Mouse (Mus musculus) forebrain, embryonic 16.5 days (tissue): ENCODE data around the gene Gins3. TPM values are rescaled to one million over a fixed set of nuclear protein-coding genes. Genes with fewer than 3 reads are reported as not detected.

ENCODE experiments used
- ATAC-seq: fragments of 200-750 bp; cut with Nextera tagmentation; 2 replicates; pipeline ENCODE4 v1.8.0; 2017; ENCODE audit warnings: mild to moderate bottlenecking, moderate library complexity
- H3K27ac ChIP-seq: fragments of 300-500 bp; sonication (generic); 2 replicates; pipeline ENCODE4 v1.5.1; 2014; ENCODE audit warnings: low read length, control low read depth
- H3K27me3 ChIP-seq: fragments of 300-500 bp; sonication (generic); replicated peaks from 2 replicates; pipeline ENCODE4 v1.6.1; 2014; ENCODE audit warnings: low read length; ENCODE audit not compliant: control insufficient read depth, insufficient read depth
- H3K36me3 ChIP-seq: fragments of 300-500 bp; sonication (generic); 2 replicates; pipeline ENCODE4 v1.6.1; 2014; ENCODE audit not compliant: control insufficient read depth, insufficient read depth
- H3K4me1 ChIP-seq: fragments of 300-500 bp; sonication (generic); replicated peaks from 2 replicates; pipeline ENCODE4 v1.6.1; 2014; ENCODE audit warnings: low read length; ENCODE audit not compliant: control insufficient read depth, insufficient read depth
- H3K4me2 ChIP-seq: fragments of 300-500 bp; sonication (generic); 2 replicates; pipeline ENCODE4 v1.6.1; 2014; ENCODE audit warnings: mild to moderate bottlenecking, low read length, control low read depth
- H3K4me3 ChIP-seq: fragments of 300-500 bp; sonication (generic); replicated peaks from 2 replicates; pipeline ENCODE4 v1.5.1; 2014; ENCODE audit warnings: mild to moderate bottlenecking, low read length, control low read depth
- H3K9ac ChIP-seq: fragments of 300-500 bp; sonication (generic); replicated peaks from 2 replicates; pipeline ENCODE4 v1.6.1; 2014; ENCODE audit warnings: low read depth, low read length, control low read depth
- H3K9me3 ChIP-seq: fragments of 300-500 bp; sonication (generic); 2 replicates; pipeline ENCODE4 v1.6.1; 2016; ENCODE audit warnings: low read length; ENCODE audit not compliant: control insufficient read depth
- WGBS: fragments of 180-500 bp; shearing (Covaris S2); extraction: QIAGEN DNeasy Blood & Tissue Kit; methylation state at CpG from one replicate; pipeline ENCODE4 v1.1.7; 2014; 5-methylcytosine and 5-hydroxymethylcytosine counted together
- polyA plus RNA-seq: library from polyadenylated mRNA; unstranded; fragments of >200 nt; fragmentation: Nextera tagmentation; extraction: Ambion mirVana; gene quantifications from 2 replicates; pipeline ENCODE4 v1.2.1, GENCODE M21; 2015

Gins3 gene
- polyA plus RNA-seq, 1 experiment from 2014 or later = 10.8 TPM

DNA sequence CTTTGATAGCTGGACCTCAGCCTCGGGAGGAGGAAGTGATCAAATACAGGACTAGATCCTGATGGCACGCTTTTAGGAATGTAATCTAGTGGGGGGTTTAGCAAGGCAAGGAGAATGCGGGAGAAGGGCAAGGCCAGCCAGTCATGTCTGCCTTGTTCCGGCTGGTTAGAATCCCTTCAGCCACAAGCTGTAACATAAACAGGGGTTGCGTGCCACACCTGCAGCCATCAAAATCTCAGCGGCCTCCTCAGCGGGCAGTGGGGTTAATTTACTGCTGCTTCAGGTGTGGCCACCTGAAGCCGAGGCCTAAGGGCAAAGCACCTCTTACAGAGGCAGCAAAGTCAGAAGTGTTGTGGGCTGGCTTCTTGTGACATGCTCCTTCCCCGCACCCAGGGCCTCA, 43.4 kb downstream of the Gins3 start, which contains the start of gene Ndrg4:
Ndrg4 (plus strand) TSS at position 350 of the 400 bp plus-strand sequence.
- Histone ChIP-seq H3K27me3 (peaks cover 7% of the 10 kb centered on the region; the same call in 1 of the 2 replicates), H3K36me3 (no peaks in the 10 kb centered on the region), H3K4me3 (peak within 1 kb of the TSS; percentile 82), H3K27ac (peak within 1 kb of the TSS; percentile 63), H3K4me2 (peak within 1 kb of the TSS; percentile 72), H3K9ac (peak within 1 kb of the TSS; percentile 81), H3K4me1 (peaks cover 14% of the 10 kb centered on the region), H3K9me3 (no peaks in the 10 kb centered on the region)
- whole genome bisulfite sequencing = 58% methylated on average over 9 of the region's 9 CpGs
- no peak for ATAC-seq

DNA sequence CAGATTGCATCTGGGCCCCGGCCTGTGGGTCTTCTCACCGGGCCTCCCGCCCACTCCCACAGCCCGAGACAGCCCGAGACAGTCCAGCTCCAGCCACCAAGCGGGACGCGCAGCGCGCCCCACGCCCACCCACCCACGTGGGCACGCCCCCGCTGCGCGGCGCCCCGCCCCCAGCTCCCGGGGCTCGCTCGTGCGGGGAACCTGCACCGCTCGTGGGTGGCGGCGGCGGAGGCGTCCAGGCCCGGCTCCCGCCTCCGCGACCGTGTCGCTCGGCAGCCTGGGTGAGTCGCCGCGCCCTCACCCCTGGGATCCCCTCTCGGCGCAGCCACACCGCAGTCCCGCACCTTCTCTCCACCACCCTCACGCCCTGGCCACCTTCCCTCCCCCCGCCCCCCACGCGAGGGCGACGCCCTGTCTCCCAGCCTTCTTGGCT, 44.4 kb downstream of the Gins3 start:
- Histone ChIP-seq H3K36me3 (no peaks in the 10 kb centered on the region), H3K4me3 (peak overlapping the region; percentile 82), H3K27me3 (peaks cover 7% of the 10 kb centered on the region; the same call in 1 of the 2 replicates), H3K4me1 (peaks cover 14% of the 10 kb centered on the region), H3K4me2 (peak overlapping the region; percentile 72), H3K9me3 (no peaks in the 10 kb centered on the region), H3K9ac (peak overlapping the region; percentile 81), H3K27ac (peak overlapping the region; percentile 63)
- under 1% methylated on average over 42 of the region's 48 CpGs for WGBS
- peak; percentile 72 for ATAC-seq

DNA sequence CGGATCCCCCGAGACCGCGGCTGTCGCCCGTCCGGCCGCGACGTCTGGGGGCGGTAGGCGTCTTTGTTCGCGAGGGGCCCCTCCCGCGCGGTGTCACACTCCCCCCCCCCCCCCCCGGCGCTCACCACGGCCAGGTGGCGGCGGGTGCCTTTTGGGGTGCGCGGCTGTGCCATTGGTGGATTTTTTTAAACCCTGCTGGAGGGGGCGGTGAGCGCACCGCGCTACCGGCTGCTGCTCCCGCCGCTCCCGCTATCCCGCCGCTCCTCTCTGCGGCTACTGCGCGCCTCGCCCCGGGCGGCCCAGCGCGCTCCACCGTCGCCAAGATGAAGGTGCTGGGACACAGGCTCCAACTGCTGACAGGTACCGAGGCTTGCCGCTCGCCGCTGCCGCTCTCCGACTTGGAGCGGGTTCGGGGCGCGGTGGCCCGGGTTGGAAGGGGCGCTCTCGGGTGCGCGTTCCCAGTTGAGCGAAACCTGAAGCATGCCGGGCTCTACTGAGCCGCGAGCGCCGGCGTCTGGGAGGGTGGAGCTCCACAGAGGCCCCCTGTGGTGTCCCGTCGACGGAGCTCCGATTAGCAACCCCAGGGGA, 44.9 kb downstream of the Gins3 start:
- ATAC-seq = peak; percentile 78
- peak overlapping the region; percentile 82 for H3K4me3 ChIP-seq
- peak overlapping the region; percentile 72 for H3K4me2 ChIP-seq
- H3K9ac ChIP-seq = peak overlapping the region; percentile 81
- peak overlapping the region; percentile 63 for H3K27ac ChIP-seq
- no peaks in the 10 kb centered on the region for H3K9me3 ChIP-seq
- no peaks in the 10 kb centered on the region for H3K36me3 ChIP-seq
- under 1% methylated on average over 55 of the region's 70 CpGs for WGBS
- peaks cover 7% of the 10 kb centered on the region; the same call in 1 of the 2 replicates for H3K27me3 ChIP-seq
- peaks cover 14% of the 10 kb centered on the region for H3K4me1 ChIP-seq

DNA sequence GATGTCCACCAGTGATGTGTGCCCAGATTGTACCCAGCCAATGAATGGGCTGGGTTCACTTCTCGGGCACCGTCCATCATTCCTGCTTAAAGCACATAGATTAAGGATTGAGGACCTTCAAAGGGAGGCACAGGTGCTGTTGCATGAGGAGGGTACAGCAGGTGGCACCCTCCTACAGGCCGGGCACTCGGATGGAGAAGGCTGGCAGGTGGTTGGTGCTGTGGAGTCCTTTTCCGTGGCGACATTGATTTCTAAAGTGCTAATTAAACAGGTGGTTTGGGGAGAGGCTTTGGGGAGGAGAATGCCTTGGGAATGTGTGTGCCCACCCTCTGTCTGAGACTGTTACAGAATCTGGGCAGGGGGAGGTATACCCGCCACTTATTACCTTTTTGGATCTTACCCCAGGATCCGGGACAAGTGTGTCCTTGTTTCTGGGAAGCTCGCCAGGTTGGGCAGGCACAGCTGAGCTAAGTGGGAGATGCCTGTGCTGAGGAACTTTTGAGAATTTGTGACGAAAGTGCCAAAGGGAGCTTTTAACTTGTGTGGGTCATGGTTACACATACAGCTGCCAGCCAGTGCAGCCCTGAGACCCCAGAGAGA, 54.9 kb downstream of the Gins3 start:
- Histone ChIP-seq H3K27me3 (no peaks in the 10 kb centered on the region), H3K27ac (no peak overlapping the region), H3K4me2 (no peak overlapping the region), H3K4me3 (no peak overlapping the region), H3K9me3 (no peaks in the 10 kb centered on the region), H3K4me1 (peaks cover 5% of the 10 kb centered on the region; the same call in 1 of the 2 replicates), H3K36me3 (no peaks in the 10 kb centered on the region), H3K9ac (no peak overlapping the region)
- peak; percentile 36; the same call in 1 of the 2 replicates for ATAC-seq
- 38% methylated on average over 10 of the region's 10 CpGs for WGBS

DNA sequence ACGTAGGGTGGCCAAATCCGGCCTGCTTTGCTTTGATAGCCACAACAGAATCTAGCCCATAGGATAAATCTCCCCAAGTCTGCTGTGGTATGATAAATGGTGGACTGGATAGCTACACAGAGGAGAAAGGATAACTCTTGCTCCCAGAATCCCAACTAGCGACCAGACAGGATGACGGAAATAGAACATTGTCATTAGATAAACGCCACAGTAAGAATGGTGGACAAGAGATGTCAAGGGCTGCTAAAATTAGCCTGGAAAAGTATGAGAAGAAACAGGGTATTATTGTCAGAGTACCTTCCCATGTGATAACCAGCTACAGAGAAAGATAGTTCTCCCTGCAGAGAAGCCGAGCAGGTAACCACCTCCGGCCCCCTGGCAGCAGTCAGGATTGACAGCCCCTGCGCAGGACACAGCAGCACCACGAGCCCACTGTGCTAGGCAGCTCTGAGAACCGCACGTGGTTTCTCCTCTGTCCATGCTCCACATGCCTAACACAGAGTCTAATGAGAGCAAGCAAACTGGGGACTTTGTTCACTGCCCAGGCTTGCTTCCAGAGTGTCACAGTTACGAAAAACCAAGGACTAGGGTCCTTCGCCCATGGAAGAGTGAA, 57.8 kb downstream of the Gins3 start:
- no peaks in the 10 kb centered on the region for H3K27me3 ChIP-seq
- H3K4me1 ChIP-seq = peaks cover 15% of the 10 kb centered on the region
- 85% methylated on average over 13 of the region's 13 CpGs for WGBS
- H3K9me3 ChIP-seq = no peaks in the 10 kb centered on the region
- no peak overlapping the region for H3K4me2 ChIP-seq
- no peaks in the 10 kb centered on the region for H3K36me3 ChIP-seq
- H3K27ac ChIP-seq = no peak overlapping the region
- no peak for ATAC-seq
- H3K4me3 ChIP-seq = no peak overlapping the region
- no peak overlapping the region for H3K9ac ChIP-seq

DNA sequence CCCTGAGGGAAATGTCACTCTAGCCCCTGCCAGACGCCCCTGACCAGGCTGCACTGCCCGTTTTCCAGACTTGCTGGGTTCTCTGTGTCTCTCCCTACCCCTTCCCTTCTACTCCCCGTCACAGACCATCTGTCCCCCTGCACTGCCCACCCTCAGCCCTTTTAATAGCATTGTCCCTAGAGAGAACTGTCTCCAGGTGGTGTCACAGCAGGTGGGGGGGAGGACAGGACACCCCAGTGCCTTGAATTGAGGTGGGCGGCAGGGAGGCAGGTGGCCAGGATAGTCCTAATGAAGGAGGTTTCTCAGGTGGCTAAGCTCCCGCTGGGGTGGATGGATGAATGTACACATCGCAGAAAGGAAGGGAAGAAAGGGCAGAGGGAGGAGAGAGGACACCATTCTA, 61.4 kb downstream of the Gins3 start:
- ATAC-seq = no peak
- H3K4me2 ChIP-seq = no peak overlapping the region
- WGBS = 6% methylated on average over 6 of the region's 6 CpGs

More for the DNA sequence above, 61.4 kb downstream of the Gins3 start:
- Histone ChIP-seq H3K36me3 (no peaks in the 10 kb centered on the region), H3K4me1 (peaks cover 13% of the 10 kb centered on the region), H3K27me3 (no peaks in the 10 kb centered on the region; the same call in 1 of the 2 replicates), H3K9me3 (no peaks in the 10 kb centered on the region), H3K4me3 (no peak overlapping the region), H3K9ac (peak overlapping the region; percentile 29; the same call in 1 of the 2 replicates), H3K27ac (no peak overlapping the region)

Other genes with a start within 250 kb of the Gins3 start
- 139 and 141 TPM in 2 replicates for gene Cfap20, start 198.6 kb upstream of the Gins3 start, polyA plus RNA-seq
- 10.3 and 11.0 TPM in 2 replicates for gene Csnk2a2, start 143.4 kb upstream of the Gins3 start, polyA plus RNA-seq
- 1.3 and 1.5 TPM in 2 replicates for gene Ccdc113, start 99.4 kb upstream of the Gins3 start, polyA plus RNA-seq
- gene Prss54, start 57.1 kb upstream of the Gins3 start, polyA plus RNA-seq = not detected in 2 replicates
- 221 and 296 TPM in 2 replicates for gene Ndrg4, start 43.5 kb downstream of the Gins3 start, polyA plus RNA-seq
- gene Setd6, start 82.4 kb downstream of the Gins3 start, polyA plus RNA-seq = 28.1 and 31.2 TPM in 2 replicates
- gene Cnot1, start 174.0 kb downstream of the Gins3 start, polyA plus RNA-seq = 58.5 and 58.7 TPM in 2 replicates
- 219 and 261 TPM in 2 replicates for gene Sap18b, start 191.9 kb downstream of the Gins3 start, polyA plus RNA-seq
- gene Slc38a7, start 220.1 kb downstream of the Gins3 start, polyA plus RNA-seq = 29.9 and 31.1 TPM in 2 replicates